7 mouse cellular contexts compared by ENCODE assay signal in the genomic region with DNA sequence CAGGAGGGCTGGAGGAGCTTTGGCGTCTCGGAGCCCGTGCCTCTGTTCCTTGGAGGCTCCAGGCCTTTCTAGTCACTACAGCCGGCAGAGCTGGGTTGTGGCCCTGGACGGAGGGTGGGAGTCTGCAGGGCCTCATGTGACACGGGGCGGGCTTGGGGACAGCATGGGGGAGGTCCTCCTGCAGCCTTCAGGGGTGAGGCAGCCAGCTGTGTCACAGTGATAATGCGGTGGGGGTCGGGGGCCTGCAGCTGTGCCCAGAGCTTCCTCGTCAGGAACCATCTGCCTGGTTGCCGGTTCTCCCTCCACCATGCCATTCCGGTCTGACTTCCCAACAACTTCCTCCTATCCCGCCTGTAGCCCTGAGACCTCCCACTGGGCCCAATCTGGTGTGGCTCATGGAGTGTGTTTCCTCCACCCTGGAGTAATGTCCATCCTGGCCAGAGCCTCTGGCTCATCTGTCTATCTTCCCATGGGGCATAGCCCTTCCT. TPM values are rescaled to one million over a fixed set of nuclear protein-coding genes. Genes with fewer than 3 reads are reported as not detected.
A peak's percentile ranks its signal among the peaks of the same experiment; 100 is the strongest.
DNase-seq lines count a peak whose midpoint lies in the region; ATAC-seq and TF ChIP-seq lines count a peak whose summit lies in the region.

TSS of gene Cbfa2t3 (minus strand) at position 105 of the 488 bp plus-strand sequence.

- H3K4me3 ChIP-seq in hindbrain, postnatal 0 days (ENCODE audit: low read length) = no peak within 1 kb of the TSS

- 0 out of 2 replicates have a peak, but pooled peaks have one; percentile 9 for ATAC-seq in hindbrain, postnatal 0 days
- no peak for ATAC-seq in neutrophil, adult 5-6 weeks (ENCODE audit: extremely low read depth, insufficient number of reproducible peaks, low FRiP score, poor library complexity, severe bottlenecking)

- H3K36me3 ChIP-seq in hindbrain, postnatal 0 days (ENCODE audit: insufficient read depth, low read length) = no peaks in the 10 kb centered on the region

- DNase-seq in B cell, adult 2 months = peak; percentile 44 to 50
- no peak for DNase-seq in adrenal gland, adult 18-20 months (ENCODE audit: low spot score in 2 of 2)
- peak; percentile 42 for DNase-seq in gastrocnemius, postnatal 14 days
- DNase-seq in hindbrain, postnatal 0 days (ENCODE audit: low spot score) = no peak
- DNase-seq in liver = peak; percentile 86
- DNase-seq in adipocyte (ENCODE audit: low spot score) = no peak

- no peak within 1 kb of the TSS for H3K4me2 ChIP-seq in hindbrain, postnatal 0 days (ENCODE audit: low read depth, low read length)

- no peak within 1 kb of the TSS for H3K27ac ChIP-seq in hindbrain, postnatal 0 days

- no peaks in the 10 kb centered on the region for H3K9me3 ChIP-seq in hindbrain, postnatal 0 days (ENCODE audit: low read length)

- no peaks in the 10 kb centered on the region for H3K4me1 ChIP-seq in hindbrain, postnatal 0 days (ENCODE audit: insufficient read depth, low read length)

- TF ChIP-seq CTCF in hindbrain, postnatal 0 days (IDR thresholded peaks at IDR 0.05; ENCODE audit: low read depth) = no peak

- H3K27me3 ChIP-seq in hindbrain, postnatal 0 days (ENCODE audit: insufficient read depth, low read length) = no peaks in the 10 kb centered on the region

- no peak within 1 kb of the TSS for H3K9ac ChIP-seq in hindbrain, postnatal 0 days (replicated peaks; ENCODE audit: low read length)

- 49% methylated on average over 13 of the region's 13 CpGs for WGBS in hindbrain, postnatal 0 days

- intact Hi-C loops in gastrocnemius, postnatal 14 days (cut with DNase I; ENCODE audit: low total_unique reads) = no loop called here

RNA-seq across cellular contexts. Expression of gene Cbfa2t3, which starts in this region (rescaled TPM):
- total RNA-seq in adrenal gland, adult 18-20 months (2021) = 10 to 100 TPM; 10.5 to 28.9 TPM
- 10 to 100 TPM; 19.5 to 23.2 TPM for total RNA-seq in gastrocnemius, postnatal 14 days (2021)
- 9.2 and 10.0 TPM in 2 replicates for total RNA-seq in hindbrain, postnatal 0 days (2014; rRNA removed)
- polyA plus RNA-seq in hindbrain, postnatal 0 days (2015; fragmentation: Nextera tagmentation; extraction: Ambion mirVana) = 12.4 and 12.6 TPM in 2 replicates
- total RNA-seq in neutrophil, adult 5-6 weeks (2017) = 6.8 and 17.8 TPM in 2 replicates

Comparison
In these comparisons a context has a peak if more than half of its experiments do, and no peak if none do; other contexts are left out.
1. DNase-seq: peak in B cell, adult 2 months (2 of 2), gastrocnemius, postnatal 14 days (single experiment) and liver (single experiment); none in adrenal gland, adult 18-20 months (0 of 2), hindbrain, postnatal 0 days (single experiment) and adipocyte (single experiment).